Mouse (Mus musculus) liver, postnatal 0 days (tissue): ENCODE data around the gene Tmem120a. TPM values are rescaled to one million over a fixed set of nuclear protein-coding genes. Genes with fewer than 3 reads are reported as not detected.

Experiments
- ATAC-seq: fragments of 200-750 bp; cut with Nextera tagmentation; 2 replicates; pipeline ENCODE4 v1.8.0; 2017; ENCODE audit warnings: mild to moderate bottlenecking, moderate library complexity
- DNase-seq: peaks from one replicate; pipeline ENCODE4 v3.0.0-alpha.2; 2016
- H3K27ac ChIP-seq: fragments of 300-500 bp; sonication (generic); 2 replicates; pipeline ENCODE4 v1.5.1; 2014; ENCODE audit warnings: antibody characterized with exemption, moderate library complexity, mild to moderate bottlenecking, low read depth
- H3K27me3 ChIP-seq: fragments of 300-500 bp; sonication (generic); 2 replicates; pipeline ENCODE4 v1.6.1; 2014; ENCODE audit warnings: low read length, control low read depth, mixed read lengths; ENCODE audit not compliant: insufficient read depth
- H3K36me3 ChIP-seq: fragments of 300-500 bp; sonication (generic); replicated peaks from 2 replicates; pipeline ENCODE4 v1.6.1; 2014; ENCODE audit warnings: mild to moderate bottlenecking, control low read depth, low read length, moderate library complexity, mixed read lengths; ENCODE audit not compliant: insufficient read depth
- H3K4me1 ChIP-seq: fragments of 300-500 bp; sonication (generic); 2 replicates; pipeline ENCODE4 v1.6.1; 2014; ENCODE audit warnings: antibody characterized with exemption, mild to moderate bottlenecking, control low read depth; ENCODE audit not compliant: insufficient read depth
- H3K4me2 ChIP-seq: fragments of 300-500 bp; sonication (generic); 2 replicates; pipeline ENCODE4 v1.6.1; 2014; ENCODE audit warnings: low read depth, mild to moderate bottlenecking, low read length, moderate library complexity, mixed read lengths
- H3K4me3 ChIP-seq: fragments of 300-500 bp; sonication (generic); 2 replicates; pipeline ENCODE4 v1.5.1; 2014; ENCODE audit warnings: low read depth, low read length
- H3K9ac ChIP-seq: fragments of 300-500 bp; sonication (generic); replicated peaks from 2 replicates; pipeline ENCODE4 v1.6.1; 2014; ENCODE audit warnings: mild to moderate bottlenecking, moderate library complexity
- H3K9me3 ChIP-seq: fragments of 300-500 bp; sonication (generic); 2 replicates; pipeline ENCODE4 v1.6.1; 2016; ENCODE audit warnings: mild to moderate bottlenecking, control low read depth, low read length, mixed read lengths
- CTCF ChIP-seq: sonication (generic); IDR thresholded peaks from 2 replicates; pipeline ENCODE4 v1.5.1; 2016; ENCODE audit warnings: antibody characterized with exemption, low read depth
- EP300 ChIP-seq: IDR thresholded peaks from 2 replicates; pipeline ENCODE4 v1.6.1; 2016; ENCODE audit warnings: antibody characterized with exemption, low read depth, mild to moderate bottlenecking
- WGBS: fragments of 180-500 bp; shearing (Covaris S2); extraction: QIAGEN DNeasy Blood & Tissue Kit; methylation state at CpG from one replicate; pipeline ENCODE4 v1.1.7; 2014; ENCODE audit not compliant: insufficient replicate concordance; 5-methylcytosine and 5-hydroxymethylcytosine counted together
- polyA plus RNA-seq: library from polyadenylated mRNA; unstranded; fragments of >200 nt; fragmentation: Nextera tagmentation; extraction: Ambion mirVana; gene quantifications from 2 replicates; pipeline ENCODE4 v1.2.1, GENCODE M21; 2015

Gene Tmem120a
- polyA plus RNA-seq, 1 experiment from 2014 or later = 80.8 TPM

DNA sequence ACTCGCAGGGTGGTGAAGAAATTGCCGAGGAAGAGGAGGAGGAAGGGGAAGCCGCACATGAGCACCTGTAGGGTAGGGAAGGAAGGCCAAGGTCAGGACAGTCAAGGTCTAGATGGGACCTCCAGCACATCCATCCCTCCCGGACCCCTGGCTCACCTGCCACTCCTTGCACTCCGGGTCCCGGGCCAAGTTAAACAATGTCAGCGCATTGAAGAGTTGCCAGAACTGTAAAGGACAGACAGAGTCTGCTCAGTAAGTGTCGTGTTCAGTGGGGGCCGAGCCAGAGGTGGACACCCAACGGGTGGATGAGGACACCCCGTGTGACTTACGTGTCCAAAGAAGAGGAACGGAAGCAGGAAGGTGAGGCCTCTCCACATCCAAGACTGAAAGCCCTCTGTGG, 8.5 kb downstream of the Tmem120a start:
- no peaks in the 10 kb centered on the region for H3K27me3 ChIP-seq
- no peaks in the 10 kb centered on the region for H3K4me1 ChIP-seq
- no peaks in the 10 kb centered on the region for H3K9me3 ChIP-seq
- no peak overlapping the region for H3K27ac ChIP-seq
- H3K36me3 ChIP-seq = peaks cover 53% of the 10 kb centered on the region
- H3K4me3 ChIP-seq = no peak overlapping the region
- H3K9ac ChIP-seq = no peak overlapping the region
- ATAC-seq = peak; percentile 22; the same call in 1 of the 2 replicates
- H3K4me2 ChIP-seq = no peak overlapping the region
- WGBS = 81% methylated on average over 13 of the region's 13 CpGs
- TF ChIP-seq EP300 = no peak
- no peak for TF ChIP-seq CTCF
- DNase-seq = no peak

DNA sequence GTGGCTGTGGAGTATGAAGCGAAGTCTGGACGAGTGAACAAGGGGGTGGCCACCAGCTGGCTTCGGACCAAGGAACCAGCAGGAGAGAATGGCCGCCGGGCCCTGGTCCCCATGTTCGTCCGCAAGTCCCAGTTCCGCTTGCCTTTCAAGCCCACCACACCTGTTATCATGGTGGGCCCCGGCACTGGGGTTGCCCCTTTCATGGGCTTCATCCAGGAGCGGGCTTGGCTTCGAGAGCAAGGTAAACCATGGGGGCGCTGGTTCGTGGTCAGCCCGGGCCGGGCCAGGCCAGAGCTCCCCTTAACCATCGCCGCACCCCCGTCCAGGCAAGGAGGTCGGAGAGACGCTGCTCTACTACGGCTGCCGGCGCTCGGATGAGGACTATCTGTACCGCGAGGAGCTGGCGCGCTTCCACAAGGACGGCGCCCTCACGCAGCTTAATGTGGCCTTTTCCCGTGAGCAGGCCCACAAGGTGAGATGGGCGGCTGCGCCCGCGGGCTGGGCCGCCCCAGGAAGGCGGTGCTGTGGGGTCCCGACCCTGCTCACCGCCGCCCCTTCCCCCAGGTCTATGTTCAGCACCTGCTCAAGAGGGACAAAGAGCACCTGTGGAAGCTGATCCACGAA, 10.1 kb downstream of the Tmem120a start:
- TF ChIP-seq CTCF (no peak), EP300 (no peak)
- H3K9me3 ChIP-seq = no peaks in the 10 kb centered on the region
- no peaks in the 10 kb centered on the region for H3K27me3 ChIP-seq
- H3K4me3 ChIP-seq = no peak overlapping the region
- DNase-seq = no peak
- WGBS = 91% methylated on average over 42 of the region's 42 CpGs
- peaks cover 69% of the 10 kb centered on the region for H3K36me3 ChIP-seq
- no peak overlapping the region for H3K9ac ChIP-seq
- ATAC-seq = no peak
- no peak overlapping the region for H3K27ac ChIP-seq
- H3K4me2 ChIP-seq = no peak overlapping the region
- no peaks in the 10 kb centered on the region for H3K4me1 ChIP-seq

- DNase-seq (peak; percentile 20), ATAC-seq (no peak)
- H3K4me3 ChIP-seq = no peak overlapping the region
- H3K9me3 ChIP-seq = no peaks in the 10 kb centered on the region
- no peaks in the 10 kb centered on the region for H3K4me1 ChIP-seq
- no peak overlapping the region for H3K4me2 ChIP-seq
- no peak overlapping the region for H3K27ac ChIP-seq
- 77% methylated on average over 4 of the region's 4 CpGs for WGBS
- H3K36me3 ChIP-seq = peaks cover 79% of the 10 kb centered on the region
- H3K27me3 ChIP-seq = no peaks in the 10 kb centered on the region
- TF ChIP-seq CTCF (no peak), EP300 (no peak)
- H3K9ac ChIP-seq = no peak overlapping the region
These were observed 11.2 kb downstream of the Tmem120a start for GRCm38 (mm10) chr5:135733071-135733470.

- 94% methylated on average over 16 of the region's 16 CpGs for WGBS
- Histone ChIP-seq H3K36me3 (peaks cover 79% of the 10 kb centered on the region), H3K4me2 (no peak overlapping the region), H3K27me3 (no peaks in the 10 kb centered on the region), H3K4me3 (no peak overlapping the region), H3K9ac (no peak overlapping the region), H3K4me1 (no peaks in the 10 kb centered on the region), H3K27ac (no peak overlapping the region), H3K9me3 (no peaks in the 10 kb centered on the region)
- TF ChIP-seq CTCF (no peak), EP300 (no peak)
- ATAC-seq (no peak), DNase-seq (peak; percentile 12)
These were observed 12.9 kb downstream of the Tmem120a start for GRCm38 (mm10) chr5:135731322-135731721.

- 91% methylated on average over 10 of the region's 10 CpGs for WGBS
- Histone ChIP-seq H3K27me3 (no peaks in the 10 kb centered on the region), H3K9me3 (no peaks in the 10 kb centered on the region), H3K27ac (no peak overlapping the region), H3K4me1 (peaks cover under 1% of the 10 kb centered on the region; the same call in 1 of the 2 replicates), H3K4me2 (no peak overlapping the region), H3K36me3 (peaks cover 83% of the 10 kb centered on the region), H3K9ac (no peak overlapping the region), H3K4me3 (no peak overlapping the region)
- DNase-seq = peak; percentile 13
- TF ChIP-seq EP300 (no peak), CTCF (no peak)
- ATAC-seq = no peak
These were observed 13.3 kb downstream of the Tmem120a start for GRCm38 (mm10) chr5:135730916-135731315.

GRCm38 (mm10) chr5:135730278-135730677, 14.0 kb downstream of the Tmem120a start:
- H3K4me3 ChIP-seq = no peak overlapping the region
- H3K27ac ChIP-seq = no peak overlapping the region
- TF ChIP-seq CTCF (no peak), EP300 (no peak)
- ATAC-seq (no peak), DNase-seq (peak; percentile 12)
- H3K9me3 ChIP-seq = no peaks in the 10 kb centered on the region
- H3K27me3 ChIP-seq = no peaks in the 10 kb centered on the region
- peaks cover 5% of the 10 kb centered on the region; the same call in 1 of the 2 replicates for H3K4me1 ChIP-seq
- H3K9ac ChIP-seq = no peak overlapping the region
- peaks cover 80% of the 10 kb centered on the region for H3K36me3 ChIP-seq
- no peak overlapping the region for H3K4me2 ChIP-seq
- 95% methylated on average over 10 of the region's 10 CpGs for WGBS

GRCm38 (mm10) chr5:135729351-135729750, 14.9 kb downstream of the Tmem120a start:
- ATAC-seq (no peak), DNase-seq (no peak)
- 87% methylated on average over 13 of the region's 13 CpGs for WGBS
- Histone ChIP-seq H3K9me3 (no peaks in the 10 kb centered on the region), H3K4me1 (peaks cover 9% of the 10 kb centered on the region), H3K4me2 (no peak overlapping the region), H3K9ac (no peak overlapping the region), H3K27ac (no peak overlapping the region), H3K36me3 (peaks cover 76% of the 10 kb centered on the region), H3K27me3 (no peaks in the 10 kb centered on the region), H3K4me3 (no peak overlapping the region)
- no peak for TF ChIP-seq CTCF
- TF ChIP-seq EP300 = no peak
